ENCODE assay signal across 10 mouse cellular contexts in the genomic region with DNA sequence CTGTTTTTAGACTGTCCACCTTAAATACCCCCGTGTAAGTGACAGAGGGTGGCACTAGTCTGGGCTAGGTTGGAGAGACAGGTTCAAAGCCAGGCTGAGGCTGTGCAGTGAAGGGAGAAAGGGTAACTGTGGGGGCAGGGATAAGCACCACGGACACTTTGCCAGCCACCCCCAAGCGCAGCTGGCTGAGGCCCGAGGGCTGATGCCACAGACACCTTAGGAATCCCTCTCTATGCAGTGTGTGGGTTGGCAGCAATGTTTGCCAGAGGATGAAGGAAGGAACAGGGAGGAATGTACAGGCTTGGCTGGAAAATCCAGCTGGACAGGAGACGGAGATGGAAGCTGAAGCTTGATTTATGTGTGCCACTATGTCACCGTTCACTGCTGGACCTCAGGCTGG.
"Had no signal": no experiment of that assay in that cellular context is flagged by ENCODE, and none has a peak within 500 bp of the region (broad histone marks: within the 10 kb centered on the region; RNA-seq: fewer than 3 reads in every experiment).

No protein-coding gene starts in this region.

- H3K4me1 ChIP-seq: liver, embryonic 13.5 days; neural tube, embryonic 15.5 days had no signal

- H3K4me3 ChIP-seq: liver, embryonic 13.5 days; neural tube, embryonic 15.5 days had no signal

- H3K9me3 ChIP-seq: liver, embryonic 13.5 days; neural tube, embryonic 15.5 days had no signal

- H3K27ac ChIP-seq: liver, embryonic 13.5 days; neural tube, embryonic 15.5 days had no signal

- H3K27me3 ChIP-seq: liver, embryonic 13.5 days; neural tube, embryonic 15.5 days had no signal

- H3K4me2 ChIP-seq: liver, embryonic 13.5 days; neural tube, embryonic 15.5 days had no signal

- H3K36me3 ChIP-seq: liver, embryonic 13.5 days; neural tube, embryonic 15.5 days had no signal

- ATAC-seq: liver, postnatal 0 days had no signal

- H3K9ac ChIP-seq: liver, embryonic 13.5 days; liver, postnatal 0 days; neural tube, embryonic 15.5 days had no signal

- DNase-seq: kidney, adult 11 months; kidney, adult 9 months; layer of hippocampus, postnatal 36 days; liver, embryonic 13.5 days; liver, postnatal 0 days; lung, postnatal 36 days; right cerebral cortex, adult 18-20 months; right cerebral cortex, postnatal 25 days; thymus, postnatal 36 days had no signal
